Mouse (Mus musculus) heart, postnatal 0 days (tissue): Measurements from ENCODE around the gene Ugt1a6b. TPM values are rescaled to one million over a fixed set of nuclear protein-coding genes. Genes with fewer than 3 reads are reported as not detected.

Source experiments
- ATAC-seq: fragments of 200-750 bp; cut with Nextera tagmentation; 2 replicates; pipeline ENCODE4 v1.8.0; 2017; ENCODE audit warnings: low read depth, moderate number of reproducible peaks, moderate library complexity; ENCODE audit not compliant: insufficient read depth
- DNase-seq: peaks from one replicate; pipeline ENCODE4 v3.0.0-alpha.2; 2016; ENCODE audit warnings: low spot score
- H3K27ac ChIP-seq: fragments of 300-500 bp; sonication (generic); 2 replicates; pipeline ENCODE4 v1.5.1; 2014; ENCODE audit warnings: low read depth, mild to moderate bottlenecking
- H3K27me3 ChIP-seq: fragments of 300-500 bp; sonication (generic); 2 replicates; pipeline ENCODE4 v1.6.1; 2014; ENCODE audit warnings: low read length, mixed read lengths; ENCODE audit not compliant: control insufficient read depth, insufficient read depth
- H3K36me3 ChIP-seq: fragments of 300-500 bp; sonication (generic); replicated peaks from 2 replicates; pipeline ENCODE4 v1.6.1; 2014; ENCODE audit warnings: low read length, mixed read lengths; ENCODE audit not compliant: control insufficient read depth, insufficient read depth
- H3K4me1 ChIP-seq: fragments of 300-500 bp; sonication (generic); 2 replicates; pipeline ENCODE4 v1.6.1; 2014; ENCODE audit warnings: antibody characterized with exemption; ENCODE audit not compliant: control insufficient read depth, insufficient read depth
- H3K4me2 ChIP-seq: fragments of 300-500 bp; sonication (generic); 2 replicates; pipeline ENCODE4 v1.6.1; 2014; ENCODE audit warnings: low read depth, mild to moderate bottlenecking, low read length, moderate library complexity
- H3K4me3 ChIP-seq: fragments of 300-500 bp; sonication (generic); 2 replicates; pipeline ENCODE4 v1.5.1; 2014; ENCODE audit warnings: low read depth, low read length
- H3K9ac ChIP-seq: fragments of 300-500 bp; sonication (generic); replicated peaks from 2 replicates; pipeline ENCODE4 v1.6.1; 2014; ENCODE audit warnings: low read depth, low read length, mixed read lengths
- H3K9me3 ChIP-seq: fragments of 300-500 bp; sonication (generic); replicated peaks from 2 replicates; pipeline ENCODE4 v1.6.1; 2016; ENCODE audit warnings: low read length; ENCODE audit not compliant: control insufficient read depth
- CTCF ChIP-seq: IDR thresholded peaks from 2 replicates; pipeline ENCODE4 v1.5.1; 2016; ENCODE audit warnings: antibody characterized with exemption, control low read depth, low read depth
- EP300 ChIP-seq: IDR thresholded peaks from 2 replicates; pipeline ENCODE4 v1.6.1; 2016; ENCODE audit warnings: antibody characterized with exemption, low read depth
- WGBS: fragments of 180-500 bp; shearing (Covaris S2); extraction: QIAGEN DNeasy Blood & Tissue Kit; methylation state at CpG from one replicate; pipeline ENCODE4 v1.1.7; 2014; 5-methylcytosine and 5-hydroxymethylcytosine counted together
- polyA plus RNA-seq: library from polyadenylated mRNA; unstranded; fragments of >200 nt; fragmentation: Nextera tagmentation; extraction: Ambion mirVana; gene quantifications from 2 replicates; pipeline ENCODE4 v1.2.1, GENCODE M21; 2015
- total RNA-seq: library from RNA; depleted of rRNA; stranded (reverse); fragments of >200 nt; gene quantifications from 2 replicates; pipeline ENCODE4 v1.2.3, GENCODE M21; 2014; ENCODE audit warnings: low replicate concordance

Gene Ugt1a6b
- total and polyA plus RNA-seq, 2 experiments from 2014 or later, result 0.19 TPM; not detected in 1

- no peak overlapping the region for H3K27ac ChIP-seq
- H3K9me3 ChIP-seq, result 0 out of 2 replicates have a peak, but pooled peaks cover 5% of the 10 kb centered on the region
- no peak overlapping the region for H3K9ac ChIP-seq
- peaks cover 52% of the 10 kb centered on the region for H3K36me3 ChIP-seq
- H3K4me3 ChIP-seq, result no peak overlapping the region
- no peaks in the 10 kb centered on the region for H3K27me3 ChIP-seq
- ATAC-seq (no peak), DNase-seq (no peak)
- 66% methylated on average over 4 of the region's 4 CpGs for WGBS
- H3K4me1 ChIP-seq, result peaks cover 16% of the 10 kb centered on the region
- H3K4me2 ChIP-seq, result no peak overlapping the region
- no peak for TF ChIP-seq EP300
- no peak for TF ChIP-seq CTCF
Observed at GRCm38 (mm10) chr1:88259643-88260024, 156.6 kb downstream of the Ugt1a6b start.

GRCm38 (mm10) chr1:88260114-88260513 is 157.1 kb downstream of the Ugt1a6b start:
- Histone ChIP-seq H3K4me1 (peaks cover 16% of the 10 kb centered on the region), H3K36me3 (peaks cover 56% of the 10 kb centered on the region), H3K9me3 (0 out of 2 replicates have a peak, but pooled peaks cover under 1% of the 10 kb centered on the region), H3K4me2 (no peak overlapping the region), H3K9ac (peak overlapping the region; percentile 0; the same call in 1 of the 2 replicates), H3K27ac (no peak overlapping the region), H3K4me3 (no peak overlapping the region), H3K27me3 (no peaks in the 10 kb centered on the region)
- peak; percentile 24; the same call in 1 of the 2 replicates for TF ChIP-seq CTCF
- no peak for TF ChIP-seq EP300
- ATAC-seq (0 out of 2 replicates have a peak, but pooled peaks have one; percentile 2), DNase-seq (no peak)
- WGBS, result 71% methylated on average over 6 of the region's 6 CpGs

- no peak for DNase-seq
- H3K4me2 ChIP-seq, result no peak overlapping the region
- no peak for ATAC-seq
- no peak overlapping the region for H3K27ac ChIP-seq
- no peak overlapping the region for H3K4me3 ChIP-seq
- TF ChIP-seq EP300, result no peak
- no peak for TF ChIP-seq CTCF
- H3K27me3 ChIP-seq, result no peaks in the 10 kb centered on the region
- peaks cover 16% of the 10 kb centered on the region for H3K4me1 ChIP-seq
- H3K9me3 ChIP-seq, result no peaks in the 10 kb centered on the region
- no peak overlapping the region for H3K9ac ChIP-seq
- 81% methylated on average over 10 of the region's 10 CpGs for WGBS
- H3K36me3 ChIP-seq, result peaks cover 63% of the 10 kb centered on the region
Observed at GRCm38 (mm10) chr1:88260604-88261377, 157.7 kb downstream of the Ugt1a6b start.

- H3K9ac ChIP-seq, result no peak overlapping the region
- DNase-seq, result no peak
- no peak for ATAC-seq
- H3K36me3 ChIP-seq, result peaks cover 72% of the 10 kb centered on the region
- H3K9me3 ChIP-seq, result no peaks in the 10 kb centered on the region
- no peak overlapping the region for H3K4me2 ChIP-seq
- TF ChIP-seq CTCF, result no peak
- no peak for TF ChIP-seq EP300
- H3K4me1 ChIP-seq, result peaks cover 16% of the 10 kb centered on the region
- H3K27me3 ChIP-seq, result no peaks in the 10 kb centered on the region
- no peak overlapping the region for H3K4me3 ChIP-seq
- WGBS, result 81% methylated on average over 7 of the region's 7 CpGs
- H3K27ac ChIP-seq, result no peak overlapping the region
Observed at GRCm38 (mm10) chr1:88261706-88262105, 158.7 kb downstream of the Ugt1a6b start.

- no peak for TF ChIP-seq EP300
- no peak for TF ChIP-seq CTCF
- ATAC-seq, result no peak
- Histone ChIP-seq H3K27ac (no peak overlapping the region), H3K36me3 (peaks cover 78% of the 10 kb centered on the region), H3K9me3 (no peaks in the 10 kb centered on the region), H3K9ac (no peak overlapping the region), H3K27me3 (no peaks in the 10 kb centered on the region), H3K4me3 (no peak overlapping the region), H3K4me2 (no peak overlapping the region), H3K4me1 (peaks cover 16% of the 10 kb centered on the region)
- DNase-seq, result peak; percentile 59
- WGBS, result 75% methylated on average over 4 of the region's 4 CpGs
Observed at GRCm38 (mm10) chr1:88262255-88262654, 159.2 kb downstream of the Ugt1a6b start.

GRCm38 (mm10) chr1:88262961-88263360 is 159.9 kb downstream of the Ugt1a6b start:
- no peak overlapping the region for H3K4me2 ChIP-seq
- DNase-seq, result no peak
- peaks cover 85% of the 10 kb centered on the region for H3K36me3 ChIP-seq
- H3K27ac ChIP-seq, result no peak overlapping the region
- H3K4me3 ChIP-seq, result no peak overlapping the region
- no peak for TF ChIP-seq CTCF
- no peak for TF ChIP-seq EP300
- ATAC-seq, result no peak
- peaks cover 16% of the 10 kb centered on the region for H3K4me1 ChIP-seq
- WGBS, result 72% methylated on average over 6 of the region's 6 CpGs
- H3K27me3 ChIP-seq, result no peaks in the 10 kb centered on the region
- no peaks in the 10 kb centered on the region for H3K9me3 ChIP-seq
- no peak overlapping the region for H3K9ac ChIP-seq
